Mouse (Mus musculus) limb, embryonic 14.5 days (tissue): ENCODE results near the gene Fgfr2. TPM values are rescaled to one million over a fixed set of nuclear protein-coding genes. Genes with fewer than 3 reads are reported as not detected.
"Not testable (repeated sequence)": the region's sequence is repeated elsewhere in the genome, so short reads cannot be mapped to it uniquely, and the experiment has no call there.

ENCODE experiments used
- ATAC-seq: fragments of 200-750 bp; cut with Nextera tagmentation; 2 replicates; pipeline ENCODE4 v1.8.0; 2017; ENCODE audit warnings: low read depth, moderate number of reproducible peaks, moderate TSS enrichment; ENCODE audit not compliant: low FRiP score
- DNase-seq: peaks from one replicate; pipeline ENCODE4 v3.0.0-alpha.2; 2015; ENCODE audit warnings: low spot score
- H3K27ac ChIP-seq: fragments of 300-500 bp; sonication (generic); replicated peaks from 2 replicates; pipeline ENCODE4 v1.5.1; 2014; ENCODE audit warnings: low read depth, mild to moderate bottlenecking, low read length, moderate library complexity, mixed read lengths
- H3K27me3 ChIP-seq: fragments of 300-500 bp; sonication (generic); 2 replicates; pipeline ENCODE4 v1.6.1; 2014; ENCODE audit warnings: low read length, mixed read lengths; ENCODE audit not compliant: control insufficient read depth, insufficient read depth
- H3K36me3 ChIP-seq: fragments of 300-500 bp; sonication (generic); 2 replicates; pipeline ENCODE4 v1.6.1; 2014; ENCODE audit warnings: mild to moderate bottlenecking, low read length, moderate library complexity, mixed read lengths; ENCODE audit not compliant: control insufficient read depth, insufficient read depth
- H3K4me1 ChIP-seq: fragments of 300-500 bp; sonication (generic); 2 replicates; pipeline ENCODE4 v1.6.1; 2014; ENCODE audit warnings: antibody characterized with exemption, low read length, mixed read lengths; ENCODE audit not compliant: control insufficient read depth, insufficient read depth
- H3K4me2 ChIP-seq: fragments of 300-500 bp; sonication (generic); replicated peaks from 2 replicates; pipeline ENCODE4 v1.6.1; 2014; ENCODE audit warnings: low read depth, mild to moderate bottlenecking, low read length, moderate library complexity; ENCODE audit not compliant: severe bottlenecking
- H3K4me3 ChIP-seq: fragments of 300-500 bp; sonication (generic); replicated peaks from 2 replicates; pipeline ENCODE4 v1.5.1; 2014; ENCODE audit warnings: low read length
- H3K9ac ChIP-seq: fragments of 300-500 bp; sonication (generic); 2 replicates; pipeline ENCODE4 v1.6.1; 2014; ENCODE audit warnings: mild to moderate bottlenecking, low read depth, low read length, moderate library complexity; ENCODE audit not compliant: severe bottlenecking
- H3K9me3 ChIP-seq: fragments of 300-500 bp; sonication (generic); 2 replicates; pipeline ENCODE4 v1.6.1; 2016; ENCODE audit warnings: low read length; ENCODE audit not compliant: control insufficient read depth
- POLR2A ChIP-seq: fragments of 200-500 bp; IDR thresholded peaks from 2 replicates; pipeline ENCODE4 v1.8.0; 2012; ENCODE audit warnings: inconsistent platforms, mild to moderate bottlenecking, moderate library complexity, borderline replicate concordance; ENCODE audit not compliant: insufficient read depth, insufficient read length; ENCODE audit errors: extremely low read depth
- WGBS: fragments of 180-500 bp; shearing (Covaris S2); extraction: QIAGEN DNeasy Blood & Tissue Kit; methylation state at CpG from one replicate; pipeline ENCODE4 v1.1.7; 2014; 5-methylcytosine and 5-hydroxymethylcytosine counted together
- polyA plus RNA-seq, 2 experiments: library from polyadenylated mRNA; depleted of rRNA in 1 of 2; stranded (reverse) in 1 of 2; unstranded in 1 of 2; fragments of >200 nt; fragmentation: Nextera tagmentation in 1 of 2; extraction: Ambion mirVana in 1 of 2; gene quantifications; 2 replicates each; pipeline versions ENCODE4 v1.2.1 to v1.2.3; 2012 to 2014

Fgfr2 gene
- polyA plus RNA-seq, 2 experiments: 131 to 133 TPM

GRCm38 (mm10) chr7:131409988-131410385, 1713.2 kb downstream of the Fgfr2 start:
- H3K4me3 ChIP-seq: peak overlapping the region; percentile 90
- peak overlapping the region; percentile 70 for H3K27ac ChIP-seq
- DNase-seq (no peak), ATAC-seq (peak; percentile 53)
- peak overlapping the region; percentile 92 for H3K9ac ChIP-seq
- H3K4me2 ChIP-seq: peak overlapping the region; percentile 83
- 1% methylated on average over 28 of the region's 38 CpGs for WGBS
- H3K27me3 ChIP-seq: no peaks in the 10 kb centered on the region
- no peaks in the 10 kb centered on the region for H3K36me3 ChIP-seq
- peaks cover 18% of the 10 kb centered on the region for H3K4me1 ChIP-seq
- H3K9me3 ChIP-seq: no peaks in the 10 kb centered on the region
- TF ChIP-seq POLR2A: no peak

GRCm38 (mm10) chr7:131409321-131409987, 1713.7 kb downstream of the Fgfr2 start:
- Histone ChIP-seq H3K36me3 (no peaks in the 10 kb centered on the region), H3K27ac (no peak overlapping the region), H3K4me2 (peak overlapping the region; percentile 83), H3K27me3 (no peaks in the 10 kb centered on the region), H3K9ac (peak overlapping the region; percentile 92), H3K4me3 (peak overlapping the region; percentile 90), H3K4me1 (peaks cover 18% of the 10 kb centered on the region), H3K9me3 (no peaks in the 10 kb centered on the region)
- TF ChIP-seq POLR2A: no peak
- ATAC-seq (no peak), DNase-seq (peak; percentile 10)
- WGBS: 5% methylated on average over 16 of the region's 16 CpGs

- H3K4me2 ChIP-seq, H3K27ac ChIP-seq, DNase-seq, H3K4me1 ChIP-seq, ATAC-seq, H3K4me3 ChIP-seq, H3K9ac ChIP-seq, H3K27me3 ChIP-seq, H3K9me3 ChIP-seq: not testable (repeated sequence)
- WGBS: 87% methylated on average over 6 of the region's 7 CpGs
- peaks cover 37% of the 10 kb centered on the region for H3K36me3 ChIP-seq
Measured at GRCm38 (mm10) chr7:131391761-131392160, 1731.4 kb downstream of the Fgfr2 start.

GRCm38 (mm10) chr7:131371880-131372651, 1751.1 kb downstream of the Fgfr2 start:
- WGBS: 71% methylated on average over 9 of the region's 9 CpGs
- ATAC-seq (no peak), DNase-seq (peak; percentile 6)
- Histone ChIP-seq H3K27me3 (no peaks in the 10 kb centered on the region), H3K36me3 (peaks cover 8% of the 10 kb centered on the region), H3K4me2 (peak overlapping the region; percentile 69), H3K9me3 (no peaks in the 10 kb centered on the region), H3K4me3 (peak overlapping the region; percentile 77), H3K4me1 (peaks cover 10% of the 10 kb centered on the region; the same call in 1 of the 2 replicates), H3K27ac (no peak overlapping the region), H3K9ac (peak overlapping the region; percentile 90)
- no peak for TF ChIP-seq POLR2A

- no peak for TF ChIP-seq POLR2A
- Histone ChIP-seq H3K36me3 (peaks cover 8% of the 10 kb centered on the region), H3K27me3 (no peaks in the 10 kb centered on the region), H3K4me2 (peak overlapping the region; percentile 69), H3K9me3 (no peaks in the 10 kb centered on the region), H3K27ac (peak overlapping the region; percentile 90), H3K4me1 (peaks cover 10% of the 10 kb centered on the region; the same call in 1 of the 2 replicates), H3K9ac (peak overlapping the region; percentile 90), H3K4me3 (peak overlapping the region; percentile 77)
- ATAC-seq: no peak
- DNase-seq: no peak
- WGBS: 9% methylated on average over 9 of the region's 9 CpGs
Measured at GRCm38 (mm10) chr7:131371470-131371860, 1751.7 kb downstream of the Fgfr2 start.
